Mouse (Mus musculus): Measurements from ENCODE around the gene Srebf2.
A peak's percentile ranks its signal among the peaks of the same experiment; 100 is the strongest.
"Not testable (repeated sequence)": the region's sequence is repeated elsewhere in the genome, so short reads cannot be mapped to it uniquely, and the experiment has no call there.

The Srebf2 gene

GRCm38 (mm10) chr15:82146770-82147610 lies at the start of gene Srebf2:
TSS of gene Srebf2 (plus strand) at chr15:82147181.
- DNase-seq: peak; percentile 98

GRCm38 (mm10) chr15:82106953-82107555 lies 39.9 kb upstream of the Srebf2 start:
- peak; percentile 70 for DNase-seq

- DNase-seq: no peak
Observed at GRCm38 (mm10) chr15:82120544-82120943, 26.4 kb upstream of the Srebf2 start.

GRCm38 (mm10) chr15:82126690-82127089 lies 20.3 kb upstream of the Srebf2 start:
- not testable (repeated sequence) for DNase-seq

GRCm38 (mm10) chr15:82127426-82128374 lies 19.3 kb upstream of the Srebf2 start, which contains the start of gene Ccdc134:
TSS of gene Ccdc134 (plus strand) at chr15:82127922.
- DNase-seq: peak; percentile 98

GRCm38 (mm10) chr15:82128398-82128797 lies 18.6 kb upstream of the Srebf2 start:
- peak; percentile 49 for DNase-seq

- no peak for DNase-seq
Observed at GRCm38 (mm10) chr15:82130599-82130998, 16.4 kb upstream of the Srebf2 start.

- peak; percentile 59 for DNase-seq
Observed at GRCm38 (mm10) chr15:82135372-82135771, 11.6 kb upstream of the Srebf2 start.

- peak; percentile 73 for DNase-seq
Observed at GRCm38 (mm10) chr15:82138565-82138964, 8.4 kb upstream of the Srebf2 start.

GRCm38 (mm10) chr15:82139196-82139595 lies 7.8 kb upstream of the Srebf2 start:
- DNase-seq: peak; percentile 31

GRCm38 (mm10) chr15:82140355-82140754 lies 6.6 kb upstream of the Srebf2 start:
- peak; percentile 82 for DNase-seq

- DNase-seq: no peak
Observed at GRCm38 (mm10) chr15:82144157-82144556, 2.8 kb upstream of the Srebf2 start.

GRCm38 (mm10) chr15:82145408-82145807 lies 1.6 kb upstream of the Srebf2 start:
- DNase-seq: no peak

- DNase-seq: no peak
Observed at GRCm38 (mm10) chr15:82145851-82146769, 871 bp upstream of the Srebf2 start.

GRCm38 (mm10) chr15:82147611-82148111 lies 680 bp downstream of the Srebf2 start:
- DNase-seq: no peak

GRCm38 (mm10) chr15:82148510-82148911 lies 1.5 kb downstream of the Srebf2 start:
- DNase-seq: no peak

- DNase-seq: no peak
Observed at GRCm38 (mm10) chr15:82150042-82150441, 3.1 kb downstream of the Srebf2 start.

- DNase-seq: no peak
Observed at GRCm38 (mm10) chr15:82151176-82151575, 4.2 kb downstream of the Srebf2 start.

GRCm38 (mm10) chr15:82152022-82152421 lies 5.0 kb downstream of the Srebf2 start:
- no peak for DNase-seq

- DNase-seq: no peak
Observed at GRCm38 (mm10) chr15:82152435-82152834, 5.5 kb downstream of the Srebf2 start.

GRCm38 (mm10) chr15:82156298-82156697 lies 9.3 kb downstream of the Srebf2 start:
- no peak for DNase-seq

GRCm38 (mm10) chr15:82156902-82157301 lies 9.9 kb downstream of the Srebf2 start:
- DNase-seq: no peak

All from thymus, postnatal 4 days (tissue).